Mouse (Mus musculus) kidney, adult 18-20 months (tissue): ENCODE results near the gene 2410002F23Rik.
"Not testable (repeated sequence)": the region's sequence is repeated elsewhere in the genome, so short reads cannot be mapped to it uniquely, and the experiment has no call there.

ENCODE experiments used
- DNase-seq: peaks from one replicate; pipeline ENCODE4 v3.0.0; 2021

Gene 2410002F23Rik

GRCm38 (mm10) chr7:44262791-44263643 lies 16.5 kb downstream of the 2410002F23Rik start:
- peak; percentile 97 for DNase-seq

GRCm38 (mm10) chr7:44268117-44268516 lies 21.6 kb downstream of the 2410002F23Rik start:
- no peak for DNase-seq

DNA sequence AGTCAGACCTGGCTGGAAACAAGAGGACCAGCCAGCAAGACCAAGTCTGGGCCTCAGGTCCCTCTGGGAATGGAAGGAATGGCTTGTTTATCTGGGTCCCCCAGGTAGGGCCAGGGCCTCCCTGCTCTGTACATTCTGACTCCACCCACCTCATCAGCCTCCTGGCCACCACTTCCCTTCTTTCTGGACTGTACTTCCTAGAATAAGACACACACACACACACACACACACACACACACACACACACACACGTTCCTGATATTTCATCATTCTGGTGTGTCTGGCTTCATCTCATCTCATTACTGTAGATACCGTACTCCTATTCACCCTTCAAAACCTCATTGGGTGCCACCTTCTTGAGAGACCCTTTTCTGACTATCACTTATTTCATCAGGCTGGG lies 22.9 kb downstream of the 2410002F23Rik start:
- DNase-seq: no peak

DNA sequence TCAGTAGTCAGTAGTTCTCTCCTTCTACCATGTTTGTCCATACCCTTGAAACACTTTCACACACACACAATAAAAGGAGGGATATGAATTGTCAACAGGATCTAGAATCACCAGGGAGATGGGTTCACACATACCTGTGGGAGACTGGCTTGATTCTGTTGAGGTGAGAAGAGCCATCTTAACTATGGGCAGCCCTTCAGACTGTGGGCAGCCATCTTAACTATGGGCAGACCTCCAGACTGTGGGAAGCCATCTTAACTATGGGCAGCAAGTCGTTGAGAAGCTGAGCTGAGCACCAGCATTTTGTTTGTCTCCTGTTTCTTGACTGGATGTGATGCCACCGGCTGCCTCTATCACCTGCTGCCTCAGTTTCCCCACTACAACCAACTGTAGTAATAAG lies 24.8 kb downstream of the 2410002F23Rik start:
- no peak for DNase-seq

DNA sequence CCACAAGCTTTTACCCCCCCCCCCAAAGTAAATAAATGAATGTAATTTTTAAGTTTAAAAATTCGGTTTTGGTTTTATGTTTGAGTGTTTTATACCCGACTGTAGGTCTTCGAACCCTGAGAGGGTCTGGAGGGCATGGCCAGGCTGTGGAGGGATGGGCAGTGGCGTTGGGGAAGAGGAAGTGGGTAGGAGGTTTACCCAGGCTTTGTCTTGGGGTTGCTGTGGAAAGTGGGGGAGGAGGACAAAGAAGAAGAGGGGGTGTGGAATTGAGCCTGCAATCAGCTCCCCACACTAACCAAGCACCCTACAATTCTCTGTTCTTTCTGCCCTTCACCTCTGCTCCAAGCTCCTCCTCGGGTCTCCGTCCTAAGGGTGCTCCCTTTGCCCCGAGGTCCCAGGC lies 26.0 kb downstream of the 2410002F23Rik start:
- DNase-seq: no peak

DNA sequence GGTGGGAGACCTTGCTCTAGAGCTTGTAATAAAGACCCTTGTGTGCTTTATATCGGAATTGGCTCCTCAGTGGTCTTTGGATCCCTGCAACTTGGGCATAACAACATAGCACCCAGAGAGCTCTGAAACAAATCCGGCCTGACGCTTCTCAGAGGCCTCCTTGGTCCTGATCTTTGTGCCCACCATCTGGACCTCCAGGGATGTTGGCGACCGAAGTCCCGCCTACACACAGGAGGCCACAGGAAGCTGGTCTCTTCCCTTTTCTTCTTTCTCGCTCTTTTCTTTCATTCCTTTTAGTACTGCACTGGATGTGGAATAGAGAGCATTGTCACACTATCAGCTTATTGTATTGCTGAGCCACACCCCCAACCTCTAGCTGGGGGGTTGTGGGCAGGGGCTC lies 26.9 kb downstream of the 2410002F23Rik start:
- no peak for DNase-seq

DNA sequence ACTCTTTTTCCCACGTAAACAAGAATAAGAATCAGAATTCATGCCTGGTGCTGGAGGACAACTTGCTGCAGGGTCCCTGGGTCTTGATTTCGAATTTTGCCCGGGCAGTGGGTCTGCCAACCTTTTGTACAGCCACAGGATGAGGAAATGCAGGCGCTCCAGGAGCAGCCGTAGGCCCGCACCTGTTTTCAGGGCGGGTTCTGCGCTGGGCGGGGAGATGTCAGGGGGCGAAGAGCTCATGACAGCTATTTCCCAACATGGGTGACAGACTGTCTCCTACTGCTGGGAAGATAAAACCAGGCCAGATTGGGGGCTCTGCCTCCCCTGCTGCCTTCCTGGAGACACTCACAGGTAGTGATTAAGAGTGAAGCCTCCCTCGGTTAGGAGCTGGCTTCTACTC lies 27.6 kb downstream of the 2410002F23Rik start:
- DNase-seq: no peak

DNA sequence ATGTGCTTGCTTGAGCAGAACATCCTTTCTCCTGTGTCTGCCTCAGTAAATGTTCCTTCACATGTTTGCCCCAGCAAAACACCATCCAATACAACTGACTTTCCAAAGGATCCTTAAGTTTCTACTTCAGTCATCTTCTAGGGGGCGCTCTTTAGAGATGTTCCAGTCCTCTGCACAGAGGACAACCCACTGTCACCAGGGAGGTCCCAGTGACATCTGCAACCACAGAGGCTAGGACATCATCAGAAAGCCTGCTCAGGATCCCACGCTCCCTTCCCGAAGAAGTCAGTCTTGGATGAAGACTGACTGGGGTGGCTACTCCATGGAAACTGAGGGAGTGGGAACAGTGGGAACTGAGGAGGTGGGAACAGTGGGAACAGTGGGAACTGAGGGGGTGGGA lies 29.0 kb downstream of the 2410002F23Rik start:
- DNase-seq: no peak

- DNase-seq: no peak
Measured at GRCm38 (mm10) chr7:44276461-44277249, 30.1 kb downstream of the 2410002F23Rik start.

GRCm38 (mm10) chr7:44277250-44277622 lies 30.7 kb downstream of the 2410002F23Rik start:
- peak; percentile 37 for DNase-seq

- no peak for DNase-seq
Measured at GRCm38 (mm10) chr7:44280959-44281358, 34.4 kb downstream of the 2410002F23Rik start.

- DNase-seq: no peak
Measured at GRCm38 (mm10) chr7:44281586-44281985, 35.1 kb downstream of the 2410002F23Rik start.

GRCm38 (mm10) chr7:44287760-44288159 lies 41.2 kb downstream of the 2410002F23Rik start:
- DNase-seq: no peak

- no peak for DNase-seq
Measured at GRCm38 (mm10) chr7:44290986-44291385, 44.5 kb downstream of the 2410002F23Rik start.

DNA sequence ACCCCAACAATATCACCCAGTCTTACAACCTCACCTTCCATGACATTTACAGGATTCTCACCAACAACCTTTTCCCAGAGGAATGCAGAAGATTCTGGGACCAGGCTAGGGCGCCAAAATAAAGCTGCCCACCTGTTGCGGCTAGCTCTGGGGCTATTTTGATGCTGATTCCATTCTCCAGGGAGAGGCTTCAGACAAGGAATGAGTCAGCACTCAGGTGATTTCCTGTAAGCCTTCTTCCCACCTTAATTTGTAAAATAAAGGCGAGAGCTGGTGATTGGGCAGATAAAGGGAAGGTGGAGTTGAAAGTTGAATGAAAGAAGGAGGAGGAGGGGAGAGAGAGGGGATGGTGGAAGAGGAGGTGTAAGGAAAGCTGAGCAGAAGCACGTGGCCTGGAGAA lies 44.9 kb downstream of the 2410002F23Rik start:
- no peak for DNase-seq

- not testable (repeated sequence) for DNase-seq
Measured at GRCm38 (mm10) chr7:44297501-44297900, 51.0 kb downstream of the 2410002F23Rik start.
